Mouse (Mus musculus) MEL (cell line): ENCODE measurements around the gene Ccdc7a.

Experiments
- CTCF ChIP-seq, 3 experiments: IDR thresholded peaks in 2 of 3; conservative IDR thresholded peaks in 1 of 3; 2 replicates each; pipeline ENCODE4 v1.5.1; 2011 to 2012; ENCODE audit warnings: low read length in 3 of 3, low read depth in 2 of 3, mild to moderate bottlenecking in 2 of 3, improper control_type of control experiment in 1 of 3, inconsistent platforms in 1 of 3, mixed read lengths in 1 of 3, moderate library complexity in 1 of 3; ENCODE audit not compliant: control insufficient read depth in 1 of 3, insufficient read depth in 1 of 3, poor library complexity in 1 of 3, severe bottlenecking in 1 of 3
- E2F4 ChIP-seq: IDR thresholded peaks from 2 replicates; pipeline ENCODE4 v1.6.1; 2011; ENCODE audit warnings: low read depth, low read length, improper control_type of control experiment, borderline replicate concordance
- MAFK ChIP-seq: IDR thresholded peaks from 2 replicates; pipeline ENCODE4 v1.6.1; 2011; ENCODE audit warnings: low read depth, mild to moderate bottlenecking, low read length, improper control_type of control experiment, borderline replicate concordance
- NELFE ChIP-seq: IDR thresholded peaks from 2 replicates; pipeline ENCODE4 v1.6.1; 2011; ENCODE audit warnings: low read depth, low read length, improper control_type of control experiment
- POLR2A ChIP-seq, 2 experiments: IDR thresholded peaks; 2 replicates each; pipeline ENCODE4 v1.6.1; 2011 to 2012; ENCODE audit warnings: low read length in 2 of 2, mild to moderate bottlenecking in 2 of 2, control low read depth in 1 of 2, improper control_type of control experiment in 1 of 2, low read depth in 1 of 2, moderate library complexity in 1 of 2; ENCODE audit not compliant: control insufficient read depth in 1 of 2, insufficient read depth in 1 of 2, poor library complexity in 1 of 2
- RAD21 ChIP-seq: IDR thresholded peaks from 2 replicates; pipeline ENCODE4 v1.6.1; 2011; ENCODE audit warnings: mild to moderate bottlenecking, low read depth, low read length, improper control_type of control experiment
- SMC3 ChIP-seq: IDR thresholded peaks from 2 replicates; pipeline ENCODE4 v1.6.1; 2011; ENCODE audit warnings: low read depth, low read length, improper control_type of control experiment
- TBP ChIP-seq: IDR thresholded peaks from 2 replicates; pipeline ENCODE4 v1.8.0; 2011; ENCODE audit warnings: low read depth, low read length, improper control_type of control experiment

DNA sequence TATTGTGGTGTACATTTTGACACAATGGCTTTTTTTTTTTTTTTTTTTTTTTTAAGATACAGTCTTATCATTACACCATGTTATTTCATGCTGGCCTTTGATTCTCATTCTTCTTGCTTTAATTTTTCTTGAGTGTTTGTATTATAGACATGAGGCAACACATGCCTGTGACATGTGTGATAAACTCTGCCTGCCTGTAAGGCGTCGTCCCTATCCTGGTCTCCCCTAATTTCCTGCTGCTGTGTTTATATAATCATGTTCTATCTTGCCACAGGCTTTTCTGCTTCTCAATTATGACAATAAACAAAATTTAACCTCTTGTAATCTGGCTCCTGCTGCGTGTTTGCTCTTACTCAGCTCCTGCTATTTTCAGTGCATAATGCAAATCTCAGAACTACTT is 367.4 kb downstream of the Ccdc7a start:
- TF ChIP-seq CTCF (IDR thresholded peaks at IDR 0.05 in 2 of 3, conservative IDR thresholded peaks at IDR 0.05 in 1 of 3; ENCODE audit: control insufficient read depth in 1 of 3, insufficient read depth in 1 of 3, low read depth in 2 of 3, low read length in 3 of 3, poor library complexity in 1 of 3, severe bottlenecking in 1 of 3) (no peak), RAD21 (no peak), SMC3 (no peak), POLR2A (IDR thresholded peaks at IDR 0.05; ENCODE audit: control insufficient read depth in 1 of 2, insufficient read depth in 1 of 2, low read depth in 1 of 2, low read length in 2 of 2, poor library complexity in 1 of 2) (no peak), MAFK (no peak), E2F4 (no peak), TBP (no peak), NELFE (no peak)
